Mouse (Mus musculus) kidney, postnatal 25 days (tissue): ENCODE data around the gene Hoxb3.

Experiments
- DNase-seq, 2 experiments: peaks; one replicate each; pipeline ENCODE4 v3.0.0; 2021; ENCODE audit warnings: mixed read lengths in 2 of 2

Hoxb3 gene

DNA sequence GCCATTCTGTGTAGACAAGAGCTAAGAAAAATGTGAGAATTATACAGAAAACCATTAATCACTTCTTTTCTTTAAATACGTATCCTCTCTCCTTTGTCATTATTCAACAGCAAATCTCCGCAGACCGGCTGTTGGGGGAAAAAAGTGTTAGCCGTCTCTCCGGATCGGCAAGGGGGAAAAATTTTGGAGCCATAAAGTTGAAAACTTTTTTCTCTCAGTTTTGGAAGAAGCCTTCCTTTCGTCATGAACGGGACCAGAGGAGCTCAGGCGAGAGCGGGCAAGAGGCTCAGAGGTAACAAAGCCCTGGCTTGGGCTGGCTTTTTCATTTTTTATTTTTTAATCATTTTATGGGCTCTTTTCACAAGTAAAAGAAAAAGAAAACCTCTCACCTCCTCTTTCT, at the start of gene Hoxb3:
TSS of gene Hoxb3 (plus strand) at position 173 of the 400 bp plus-strand sequence.
- DNase-seq, result no peak

DNA sequence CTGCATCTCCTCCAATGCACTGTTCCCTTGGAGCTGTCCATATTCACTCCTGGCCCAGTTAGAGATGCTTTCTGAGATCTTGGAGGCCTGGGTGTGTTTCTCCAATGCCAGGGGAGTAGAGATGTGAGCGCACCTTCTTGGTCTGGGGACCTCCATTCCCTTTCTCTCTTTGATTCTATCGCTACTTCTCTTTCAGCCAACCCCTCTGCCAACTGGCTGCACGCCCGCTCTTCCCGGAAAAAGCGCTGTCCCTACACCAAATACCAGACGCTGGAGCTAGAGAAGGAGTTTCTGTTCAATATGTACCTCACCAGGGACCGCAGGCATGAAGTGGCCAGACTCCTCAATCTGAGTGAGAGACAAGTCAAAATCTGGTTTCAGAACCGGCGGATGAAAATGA, 48.7 kb upstream of the Hoxb3 start:
- no peak for DNase-seq

DNA sequence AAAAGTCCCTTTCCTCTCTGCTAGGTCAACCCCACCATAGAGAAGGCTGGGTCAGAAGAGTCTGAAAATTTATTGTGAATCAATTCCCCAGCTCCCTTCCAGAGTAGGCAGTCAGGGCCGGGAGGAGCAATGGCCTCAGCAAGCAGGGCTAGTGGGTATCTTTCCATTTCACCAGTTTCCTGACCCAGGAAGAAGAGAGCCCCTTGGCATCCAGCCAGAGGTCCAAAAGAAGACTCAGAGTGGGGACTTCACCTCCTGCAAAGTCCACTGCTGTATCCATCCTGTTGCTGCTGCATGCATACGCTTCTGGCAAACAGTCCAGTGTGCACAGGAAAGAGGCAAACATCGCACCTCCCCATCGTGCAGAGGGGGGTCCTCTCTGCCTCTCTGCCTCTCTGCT, 47.2 kb upstream of the Hoxb3 start:
- peak; percentile 79 to 82 for DNase-seq

DNA sequence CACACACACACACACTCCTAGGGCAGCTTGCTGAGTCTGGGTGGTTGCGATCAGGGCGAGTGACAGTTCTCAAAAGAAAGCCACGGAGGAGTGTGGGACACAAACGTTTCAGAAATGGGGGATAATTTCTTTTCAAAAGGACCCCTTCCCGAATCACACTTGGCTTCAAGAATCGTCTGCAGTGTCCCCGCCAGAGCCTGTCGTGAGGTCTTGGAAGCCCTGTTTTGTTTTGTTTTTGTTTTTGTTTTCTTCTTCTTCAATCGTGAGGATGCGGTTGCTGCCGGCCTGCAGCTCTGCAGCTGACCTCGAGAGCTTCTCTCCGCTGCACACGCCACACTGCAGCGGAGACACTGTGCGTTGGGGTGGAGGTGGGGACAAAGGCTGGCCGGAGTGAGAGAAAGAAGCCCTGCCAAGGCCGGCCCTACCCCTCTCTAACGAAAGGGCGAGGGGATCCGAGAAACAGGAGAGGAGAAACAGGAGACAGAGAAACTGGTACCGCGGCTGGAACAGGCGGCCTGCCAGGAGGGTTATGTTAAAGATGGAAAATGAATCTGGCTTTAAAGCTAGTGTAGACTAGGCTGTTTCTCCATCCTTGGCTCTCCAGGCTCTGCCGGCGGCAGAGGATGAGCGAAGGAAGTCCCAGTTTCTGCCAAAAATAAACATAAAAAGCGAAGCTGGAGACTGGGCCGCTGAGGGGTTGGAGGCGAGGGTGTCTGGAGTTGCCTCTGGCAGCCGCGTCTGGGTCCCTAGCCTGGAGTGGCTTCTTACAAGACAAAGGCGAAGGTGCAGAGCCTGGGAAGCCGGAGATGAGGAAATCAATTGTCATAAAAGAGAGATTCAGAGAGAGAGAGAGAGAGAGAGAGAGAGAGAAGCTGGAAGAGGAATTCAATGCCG, 45.7 kb upstream of the Hoxb3 start:
- peak in 1 of 2 experiments; percentile 63 for DNase-seq

DNA sequence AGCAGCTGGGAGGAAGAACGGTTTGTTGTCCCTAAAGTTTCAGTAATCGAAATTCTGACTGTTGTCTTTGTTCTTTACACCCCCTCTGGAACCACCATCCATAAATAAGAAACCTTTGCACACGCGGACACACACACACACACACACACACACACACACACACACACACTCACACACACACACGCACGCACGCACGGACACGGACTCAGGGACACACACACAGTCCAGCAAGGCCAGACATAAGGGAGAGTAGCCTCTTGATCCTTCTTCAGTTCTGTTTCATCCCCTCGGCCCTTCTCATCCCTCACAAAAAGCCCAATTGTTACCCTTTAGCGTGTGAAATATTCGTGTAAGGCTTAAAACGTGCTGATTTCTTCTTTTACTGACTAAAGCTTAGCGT, 44.8 kb upstream of the Hoxb3 start:
- DNase-seq, result no peak

DNA sequence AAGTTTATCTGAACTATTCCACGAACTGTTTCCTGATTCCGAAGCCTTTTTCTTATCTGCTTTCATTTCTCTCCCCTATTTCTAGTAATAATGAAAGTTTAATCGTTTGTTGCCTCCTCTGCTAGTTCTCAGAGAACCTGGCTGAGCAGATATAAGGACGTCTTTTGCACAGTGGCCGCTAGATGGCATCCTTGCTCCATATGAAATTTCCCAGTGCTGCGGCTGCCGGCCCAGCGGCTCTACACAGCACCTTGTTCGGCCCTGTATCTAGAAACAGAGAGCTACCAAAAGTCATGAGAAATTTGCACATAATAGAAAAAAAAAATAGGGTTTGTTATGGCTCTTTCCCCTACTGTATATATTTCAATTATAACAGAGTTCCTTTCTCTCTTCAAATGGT, 44.4 kb upstream of the Hoxb3 start:
- peak; percentile 91 to 92 for DNase-seq

DNA sequence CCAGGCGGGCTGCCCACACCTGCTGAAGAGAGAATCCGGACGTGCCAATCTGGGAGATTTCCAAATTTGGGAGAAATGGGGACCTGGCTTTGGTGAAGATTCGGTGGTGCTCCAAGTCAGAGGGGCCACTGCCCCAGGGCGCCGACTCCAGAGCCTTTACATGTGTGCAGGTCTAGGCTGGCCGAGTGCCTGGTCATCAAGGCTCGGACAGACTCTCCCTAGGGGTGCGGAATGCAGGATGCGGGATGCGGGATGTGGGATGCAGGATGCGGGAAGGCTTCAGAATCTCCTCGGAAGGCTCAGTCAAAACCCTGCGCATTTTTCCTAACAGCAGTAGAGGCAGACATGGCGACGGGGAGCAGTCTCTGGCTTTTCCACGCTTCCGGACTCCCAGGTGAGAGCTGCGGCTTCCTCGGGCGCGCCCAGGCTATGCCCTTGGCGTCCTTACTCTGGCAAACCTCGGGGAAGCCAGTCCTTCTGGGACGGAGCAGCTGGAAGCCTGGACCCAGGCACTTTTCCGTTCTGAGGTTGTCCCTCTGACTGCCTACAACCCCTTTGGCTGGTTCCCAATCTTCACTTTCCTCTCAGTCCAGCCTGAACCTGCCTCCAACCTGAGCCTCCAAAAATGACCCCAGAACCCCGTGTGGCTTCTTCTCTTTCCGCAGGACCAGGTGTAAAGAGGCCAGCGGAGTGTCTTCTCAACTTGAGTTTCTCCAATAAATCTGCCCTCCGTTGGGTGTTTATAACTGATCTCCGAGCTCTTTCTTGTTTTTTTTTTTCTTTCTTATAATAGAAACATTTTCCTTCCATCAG, 43.5 kb upstream of the Hoxb3 start:
- peak; percentile 64 to 77 for DNase-seq

DNA sequence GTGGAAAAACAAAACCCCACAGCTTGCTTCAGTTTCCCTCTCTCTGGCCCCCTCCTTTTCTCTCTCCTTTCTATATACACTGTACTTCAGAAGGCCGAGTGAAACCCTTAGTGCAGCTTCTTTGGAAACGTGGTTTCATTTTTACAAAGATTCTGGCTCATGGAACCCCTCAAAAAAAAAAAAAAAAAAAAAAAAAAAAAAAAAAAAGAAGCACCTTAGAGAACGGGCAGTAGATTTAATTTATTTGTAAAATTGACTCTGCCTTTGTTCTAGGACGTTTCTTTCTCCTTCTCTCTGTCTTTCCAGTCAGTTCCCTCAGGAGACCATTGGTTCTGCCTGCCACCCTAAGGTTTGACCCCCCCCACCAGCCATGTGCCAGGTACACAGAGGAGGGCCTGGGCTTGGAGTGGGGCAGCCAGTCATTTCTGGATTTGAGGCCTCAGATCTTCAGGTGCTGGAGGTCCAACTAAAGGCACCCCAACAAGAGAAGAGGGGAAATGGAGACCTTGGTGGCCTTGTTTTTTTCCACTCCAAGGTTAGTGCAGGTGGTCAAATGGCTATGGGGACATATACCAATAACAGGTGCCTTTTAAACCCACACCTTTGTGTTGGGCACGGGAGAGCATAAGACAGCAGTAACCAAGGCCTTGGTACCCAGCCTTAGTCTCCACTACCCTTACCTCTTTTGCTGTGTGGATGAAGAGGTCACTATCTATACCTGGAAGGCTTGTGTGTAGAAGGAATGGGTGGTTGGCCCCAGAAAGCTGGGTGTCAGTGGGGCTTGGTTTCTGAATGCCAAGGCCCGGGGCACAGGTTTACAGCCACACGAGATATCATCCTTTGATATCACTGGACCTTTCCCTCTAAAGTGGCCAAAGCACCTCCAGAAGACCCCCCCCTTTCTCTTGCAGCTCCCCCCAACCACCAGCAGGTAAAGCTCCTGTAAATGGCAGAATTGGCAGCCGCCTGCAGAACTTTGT, 42.4 kb upstream of the Hoxb3 start:
- DNase-seq, result peak; percentile 71 to 87

DNA sequence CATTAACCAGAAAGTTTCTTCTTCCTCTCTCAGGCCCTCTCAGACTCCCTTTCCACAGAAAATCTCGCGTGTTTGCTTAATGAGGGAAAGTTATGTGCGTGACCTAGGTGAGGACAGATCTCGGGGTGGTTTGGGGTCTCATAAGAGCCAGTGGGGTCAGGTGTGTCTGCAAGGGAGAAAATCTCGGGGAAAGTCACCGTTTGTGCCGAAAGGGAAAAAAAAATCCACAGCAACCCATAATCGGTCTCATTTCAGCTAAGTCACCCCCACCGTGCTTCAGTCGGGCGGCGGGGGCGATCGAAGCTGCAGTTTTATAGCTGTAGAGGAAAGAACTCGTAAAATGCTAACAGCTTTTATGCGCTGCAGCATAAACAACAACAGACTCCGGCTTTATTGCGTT, 41.7 kb upstream of the Hoxb3 start:
- DNase-seq, result peak; percentile 38 to 67

DNA sequence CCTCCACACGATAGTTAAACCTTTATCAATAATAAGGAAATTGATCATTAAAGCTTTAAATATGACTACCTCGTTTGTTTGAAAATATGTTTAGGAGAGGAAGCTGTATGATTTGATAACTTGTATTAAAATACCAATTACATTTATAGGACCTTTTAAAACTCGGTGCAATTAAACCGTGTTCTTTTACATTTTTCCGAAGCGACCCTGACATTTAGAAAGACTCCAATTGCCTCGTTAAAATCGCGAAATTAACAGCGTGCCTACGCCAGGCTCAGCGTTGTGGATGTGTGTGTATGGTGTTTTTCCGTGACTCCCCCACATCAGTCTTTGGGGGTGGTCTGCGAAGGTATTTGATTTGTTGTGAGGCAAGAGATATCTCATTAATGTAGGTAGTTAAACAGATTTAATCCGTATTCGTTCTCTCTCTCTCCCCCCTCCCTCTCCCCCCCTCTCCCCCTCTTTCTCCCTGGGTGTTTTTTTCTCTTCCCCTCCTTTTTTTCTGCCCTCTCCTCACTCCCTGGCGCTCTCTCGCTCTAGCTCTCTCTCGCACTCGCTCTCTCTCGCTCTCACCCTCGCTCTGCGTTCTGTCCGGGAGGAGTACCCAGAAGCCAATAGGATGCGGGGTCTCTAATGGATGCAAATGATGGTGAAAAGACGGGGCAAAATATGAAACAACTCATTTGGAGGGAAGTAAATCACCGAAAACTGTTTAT, 41.1 kb upstream of the Hoxb3 start, which contains the start of gene Hoxb8:
TSS of gene Hoxb8 (plus strand) at position 51 of the 716 bp plus-strand sequence.
- DNase-seq, result peak; percentile 55 to 79

DNA sequence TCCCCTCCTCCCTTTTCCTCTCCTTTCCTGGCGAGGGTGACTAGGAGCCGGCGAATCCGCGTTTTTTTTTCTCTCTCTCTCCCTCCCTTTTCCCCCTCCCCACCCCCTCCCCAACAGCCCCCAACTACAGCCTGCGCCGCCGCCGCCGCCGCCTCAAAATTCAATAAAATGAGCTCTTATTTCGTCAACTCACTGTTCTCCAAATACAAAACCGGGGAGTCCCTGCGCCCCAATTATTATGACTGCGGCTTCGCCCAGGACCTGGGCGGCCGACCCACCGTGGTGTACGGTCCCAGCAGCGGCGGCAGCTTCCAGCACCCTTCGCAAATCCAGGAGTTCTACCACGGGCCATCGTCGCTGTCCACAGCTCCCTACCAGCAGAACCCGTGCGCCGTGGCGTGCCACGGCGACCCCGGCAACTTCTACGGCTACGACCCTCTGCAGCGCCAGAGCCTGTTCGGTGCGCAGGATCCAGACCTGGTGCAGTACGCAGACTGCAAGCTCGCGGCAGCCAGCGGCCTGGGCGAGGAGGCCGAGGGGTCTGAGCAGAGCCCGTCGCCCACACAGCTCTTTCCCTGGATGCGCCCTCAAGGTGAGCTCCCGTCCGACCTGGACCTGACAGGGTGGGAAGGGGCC, 40.2 kb upstream of the Hoxb3 start:
- DNase-seq, result peak; percentile 27 to 74

DNA sequence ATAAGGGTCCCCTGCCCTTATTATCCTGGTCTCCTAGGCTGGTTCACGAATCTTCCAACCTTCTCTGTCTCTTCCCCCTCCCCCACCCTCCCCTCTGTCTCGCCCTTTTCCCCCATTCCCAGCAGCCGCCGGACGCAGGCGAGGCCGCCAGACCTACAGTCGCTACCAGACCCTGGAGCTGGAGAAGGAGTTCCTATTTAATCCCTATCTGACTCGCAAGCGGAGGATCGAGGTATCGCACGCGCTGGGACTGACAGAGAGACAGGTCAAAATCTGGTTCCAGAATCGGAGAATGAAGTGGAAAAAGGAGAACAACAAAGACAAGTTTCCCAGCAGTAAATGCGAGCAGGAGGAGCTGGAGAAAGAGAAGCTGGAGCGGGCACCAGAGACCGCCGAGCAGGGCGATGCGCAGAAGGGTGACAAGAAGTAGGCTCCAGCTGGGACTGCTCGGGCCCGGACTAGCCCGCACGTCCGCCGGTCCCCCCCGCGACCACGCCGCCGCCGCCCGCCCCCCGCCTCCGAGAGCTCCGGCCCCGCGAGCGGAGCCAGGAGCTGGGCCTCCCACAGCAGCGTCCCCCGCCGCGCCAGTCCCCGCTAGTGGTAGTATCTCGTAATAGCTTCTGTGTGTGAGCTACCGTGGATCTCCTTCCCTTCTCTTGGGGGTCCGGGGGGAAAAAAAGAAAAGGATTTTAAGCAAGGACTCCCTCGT, 38.9 kb upstream of the Hoxb3 start:
- peak; percentile 67 to 79 for DNase-seq

DNA sequence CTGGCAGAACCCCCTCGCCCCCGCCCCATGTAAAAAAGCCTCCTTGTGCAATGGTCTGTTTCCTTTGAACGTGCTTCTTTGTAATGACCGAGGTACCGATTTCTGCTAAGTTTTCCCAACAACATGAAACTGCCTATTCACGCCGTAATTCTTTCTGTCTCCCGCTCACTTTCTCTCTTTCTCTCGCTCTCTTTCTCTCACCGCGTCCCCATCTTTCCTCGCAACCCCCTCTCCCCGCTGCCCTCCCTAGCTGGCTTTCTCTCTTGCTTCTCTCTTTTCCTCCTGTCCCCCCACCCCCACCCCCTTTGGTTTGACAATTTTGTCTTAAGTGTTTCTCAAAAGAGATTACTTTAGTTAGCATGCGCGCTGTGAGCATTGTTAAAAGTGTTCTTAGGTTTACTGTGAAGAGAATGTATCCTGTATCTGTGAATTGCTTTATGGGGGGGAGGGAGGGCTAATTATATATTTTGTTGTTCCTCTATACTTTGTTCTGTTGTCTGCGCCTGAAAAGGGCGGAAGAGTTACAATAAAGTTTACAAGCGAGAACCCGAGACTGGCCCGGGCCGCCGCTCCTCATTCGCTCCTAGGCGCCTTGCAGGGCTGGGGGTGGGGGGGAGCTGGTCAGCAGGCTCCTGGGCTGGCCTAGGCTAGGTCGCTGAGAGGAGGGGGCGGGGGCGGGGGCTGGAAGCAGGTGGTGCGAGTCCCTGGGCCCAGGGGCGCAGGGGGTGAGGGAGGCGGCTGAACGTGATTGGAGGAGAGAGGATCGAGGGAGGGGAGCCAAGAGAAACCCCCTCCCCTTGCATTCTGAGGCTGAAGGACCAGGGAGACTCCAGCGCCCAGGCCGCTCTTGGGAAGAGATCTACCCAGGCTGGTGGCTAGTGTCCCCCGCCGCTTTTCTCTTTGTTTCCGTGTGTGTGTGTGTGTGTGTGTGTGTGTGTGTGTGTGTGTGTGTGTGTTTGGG, 38.1 kb upstream of the Hoxb3 start:
- DNase-seq, result peak; percentile 80 to 93

DNA sequence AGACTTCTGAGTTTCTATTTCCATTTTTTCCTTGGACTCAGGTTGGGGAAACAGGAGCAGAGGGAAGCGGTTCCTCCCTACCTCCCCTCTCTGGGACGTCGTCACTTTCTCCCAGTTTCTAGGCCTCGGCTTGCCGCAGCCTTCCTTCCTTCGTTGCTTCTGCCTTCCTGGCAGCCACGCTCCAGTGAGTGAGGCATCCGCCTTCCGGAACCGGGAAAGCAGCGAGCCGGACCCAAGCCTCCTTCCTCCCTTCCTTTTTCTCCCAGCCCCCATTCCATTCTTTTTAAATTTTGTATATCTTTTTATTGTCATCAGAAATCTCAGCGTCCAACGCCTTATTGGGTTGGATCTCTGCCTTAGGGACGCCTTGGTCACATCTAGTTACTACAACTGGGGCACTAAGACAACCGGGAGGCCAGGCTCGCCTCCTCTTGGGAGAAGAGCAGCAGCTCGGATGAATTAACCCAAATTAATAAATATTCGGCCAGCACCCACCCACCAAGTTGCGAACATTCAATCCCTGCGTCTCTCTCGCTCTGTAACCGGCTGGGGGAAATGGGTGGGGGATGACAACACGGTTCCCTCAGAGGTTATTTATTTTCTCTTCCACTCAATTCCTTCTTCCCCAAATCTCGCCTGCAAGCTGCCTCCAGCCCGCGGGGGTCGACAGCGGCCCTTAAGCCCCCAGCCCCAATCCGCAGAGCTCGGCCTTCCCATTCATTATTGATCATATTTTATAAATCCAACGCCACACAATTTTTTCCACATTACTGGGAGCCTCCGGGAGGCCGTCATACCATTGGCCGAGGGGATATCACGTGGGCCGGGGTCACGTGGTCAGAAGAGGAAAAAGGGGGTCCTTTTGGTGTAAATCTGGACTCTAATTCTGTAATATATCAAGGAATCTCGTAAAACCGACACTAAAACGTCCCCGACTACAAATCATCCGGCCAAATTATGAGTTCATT, 37.1 kb upstream of the Hoxb3 start, which contains the start of gene Hoxb7:
TSS of gene Hoxb7 (plus strand) at position 853 of the 968 bp plus-strand sequence.
- peak; percentile 93 to 95 for DNase-seq

DNA sequence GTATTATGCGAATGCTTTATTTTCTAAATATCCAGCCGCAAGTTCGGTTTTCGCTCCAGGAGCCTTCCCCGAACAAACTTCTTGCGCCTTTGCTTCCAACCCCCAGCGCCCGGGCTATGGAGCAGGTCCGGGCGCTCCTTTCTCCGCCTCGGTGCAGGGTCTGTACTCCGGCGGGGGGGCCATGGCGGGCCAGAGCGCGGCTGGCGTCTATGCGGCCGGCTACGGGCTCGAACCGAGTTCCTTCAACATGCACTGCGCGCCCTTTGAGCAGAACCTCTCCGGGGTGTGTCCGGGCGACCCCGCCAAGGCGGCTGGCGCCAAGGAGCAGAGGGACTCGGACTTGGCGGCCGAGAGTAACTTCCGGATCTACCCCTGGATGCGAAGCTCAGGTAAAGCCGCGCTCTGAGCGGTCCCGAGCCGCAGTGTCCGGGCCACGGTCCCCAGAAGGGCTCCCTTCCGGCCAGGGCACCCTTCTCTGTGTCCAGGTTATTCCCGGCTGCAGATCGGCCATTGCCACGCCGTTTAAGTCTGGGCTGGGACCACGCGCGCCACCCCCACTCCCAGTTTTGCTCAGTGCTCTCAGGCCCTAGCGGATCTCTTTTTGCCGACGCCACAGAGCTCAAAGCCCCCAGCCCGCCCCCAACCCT, 36.3 kb upstream of the Hoxb3 start:
- peak; percentile 70 to 86 for DNase-seq

DNA sequence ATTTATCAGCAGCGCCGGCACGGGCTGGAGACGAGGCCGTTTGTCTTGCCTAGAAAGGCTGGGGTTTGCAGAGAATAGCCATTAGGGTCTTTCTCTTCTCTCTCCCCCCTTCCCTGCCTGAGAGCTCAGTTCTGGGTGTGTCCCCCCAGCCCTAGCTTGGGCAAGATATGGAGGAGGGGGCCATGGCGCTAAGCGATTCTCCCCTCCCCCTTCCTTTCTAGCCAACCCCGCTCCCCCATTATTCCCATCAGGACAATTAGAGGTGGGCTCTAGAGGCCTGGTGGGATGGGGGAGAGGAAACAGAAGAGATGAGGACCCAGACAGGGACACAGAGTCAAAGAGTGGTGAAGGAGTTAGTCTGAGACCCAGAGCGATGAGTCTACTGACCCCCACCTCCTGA, 35.7 kb upstream of the Hoxb3 start:
- no peak for DNase-seq

DNA sequence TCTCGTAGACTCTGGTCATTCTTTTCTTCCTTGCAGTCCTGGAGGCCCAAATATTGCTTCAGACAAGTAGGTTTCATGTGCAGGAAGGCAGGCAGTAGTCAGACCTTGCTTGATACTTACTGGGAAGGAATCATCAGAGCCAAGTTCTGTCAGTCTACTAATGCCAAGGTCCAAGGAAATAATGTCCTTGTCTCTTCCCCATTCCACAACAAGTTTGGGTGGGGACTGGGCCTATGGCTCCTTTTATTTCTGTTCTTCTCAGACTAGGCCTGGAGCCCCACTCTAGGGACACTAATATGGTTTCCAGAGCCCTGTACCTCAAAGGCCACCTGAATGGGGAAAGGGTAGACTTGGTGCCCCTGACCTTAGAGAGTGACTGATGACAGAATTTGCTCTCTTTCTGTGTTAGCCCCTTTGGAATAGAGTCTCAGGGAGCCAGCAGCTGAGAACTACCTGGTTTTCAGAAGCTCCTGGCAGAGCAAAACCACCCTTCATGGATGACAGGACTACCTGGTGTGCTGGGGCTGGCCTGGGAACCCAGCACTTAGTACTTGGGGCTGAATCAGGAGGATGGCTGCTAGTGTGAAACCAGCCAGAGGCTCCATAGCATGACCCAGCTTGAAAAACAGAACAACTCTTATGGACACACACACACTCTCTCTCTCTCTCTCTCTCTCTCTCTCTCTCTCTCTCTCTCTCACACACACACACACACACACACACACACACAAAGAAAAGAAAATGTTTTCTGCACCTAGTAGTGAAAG, 34.5 kb upstream of the Hoxb3 start:
- DNase-seq, result no peak
